8 mouse cellular contexts compared by ENCODE assay signal in the genomic region with DNA sequence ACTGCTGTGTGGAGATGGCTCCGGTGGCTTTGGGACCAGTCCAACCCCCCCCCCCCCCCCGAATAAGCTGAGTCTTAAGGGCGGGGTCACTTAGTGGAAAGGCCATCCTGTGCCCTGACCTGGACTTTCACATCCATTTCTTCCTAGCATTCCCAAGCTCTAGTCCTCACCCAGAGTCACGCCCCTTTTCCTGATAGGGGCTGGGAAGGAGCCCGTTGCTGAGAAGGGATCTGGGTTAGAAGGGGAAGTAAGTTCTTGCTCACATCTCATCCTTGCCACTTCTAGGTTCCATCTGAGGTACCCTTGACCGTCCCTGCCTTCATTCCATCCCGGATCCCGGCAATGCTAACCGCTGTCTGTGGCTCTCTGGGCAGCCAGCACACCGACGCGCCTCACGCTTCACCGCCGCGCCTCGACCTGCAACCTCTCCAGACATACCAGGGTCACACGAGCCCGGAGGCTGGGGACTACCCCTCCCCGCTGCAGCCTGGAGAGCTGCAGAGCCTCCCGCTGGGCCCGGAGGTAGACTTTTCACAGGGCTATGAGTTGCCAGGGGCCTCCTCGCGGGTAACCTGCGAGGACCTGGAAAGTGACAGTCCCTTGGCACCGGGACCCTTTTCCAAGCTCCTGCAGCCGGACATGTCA. TPM values are rescaled to one million over a fixed set of nuclear protein-coding genes. Genes with fewer than 3 reads are reported as not detected.
DNase-seq lines count a peak whose midpoint lies in the region; ATAC-seq lines count a peak whose summit lies in the region.

No protein-coding gene starts in this region.

- intact Hi-C loops in heart, postnatal 36 days (cut with DNase I) = loop anchor here (5.0 kb wide), 1 partner anchor 154 kb away; no protein-coding TSS in a partner anchor

- no peak for DNase-seq in heart, postnatal 36 days
- DNase-seq in R1 (ENCODE audit: low read depth, low spot score) = peak; percentile 66
- no peak for DNase-seq in midbrain, embryonic 14.5 days
- no peak for DNase-seq in cerebellum, adult 9-11 months
- DNase-seq in right cerebral cortex, postnatal 36 days (ENCODE audit: low spot score in 2 of 2) = no peak
- DNase-seq in gastrocnemius, postnatal 10 days = no peak

- H3K27ac ChIP-seq in heart, embryonic 16.5 days (ENCODE audit: low read length) = no peak overlapping the region
- no peak overlapping the region for H3K27ac ChIP-seq in hindbrain, embryonic 12.5 days
- no peak overlapping the region for H3K27ac ChIP-seq in midbrain, embryonic 14.5 days (replicated peaks; ENCODE audit: low read depth, low read length)

- peaks cover 77% of the 10 kb centered on the region for H3K27me3 ChIP-seq in heart, embryonic 16.5 days (ENCODE audit: control insufficient read depth, insufficient read depth, low read length)
- H3K27me3 ChIP-seq in hindbrain, embryonic 12.5 days = peaks cover 94% of the 10 kb centered on the region
- H3K27me3 ChIP-seq in midbrain, embryonic 14.5 days (ENCODE audit: control insufficient read depth, insufficient read depth, low read length) = peaks cover 87% of the 10 kb centered on the region

- H3K9ac ChIP-seq in heart, embryonic 16.5 days (ENCODE audit: low read length) = peak overlapping the region; percentile 26; the same call in 1 of the 2 replicates
- no peak overlapping the region for H3K9ac ChIP-seq in hindbrain, embryonic 12.5 days
- no peak overlapping the region for H3K9ac ChIP-seq in midbrain, embryonic 14.5 days (replicated peaks; ENCODE audit: low read length)

- 0 out of 2 replicates have a peak, but pooled peaks have one; percentile 8 for ATAC-seq in heart, embryonic 16.5 days (replicated peaks; ENCODE audit: extremely low read depth, insufficient read depth, low FRiP score)
- no peak for ATAC-seq in hindbrain, embryonic 12.5 days (ENCODE audit: low FRiP score)
- no peak for ATAC-seq in midbrain, embryonic 14.5 days (ENCODE audit: low FRiP score, low TSS enrichment)

- peak overlapping the region; percentile 62 for H3K4me3 ChIP-seq in heart, embryonic 16.5 days (ENCODE audit: low read length)
- H3K4me3 ChIP-seq in hindbrain, embryonic 12.5 days = peak overlapping the region; percentile 47
- H3K4me3 ChIP-seq in midbrain, embryonic 14.5 days (replicated peaks; ENCODE audit: low read depth, low read length) = peak overlapping the region; percentile 41; the same call in 1 of the 2 replicates

- H3K4me1 ChIP-seq in heart, embryonic 16.5 days (ENCODE audit: control insufficient read depth, insufficient read depth, low read length) = peaks cover 22% of the 10 kb centered on the region
- H3K4me1 ChIP-seq in hindbrain, embryonic 12.5 days = peaks cover 45% of the 10 kb centered on the region
- H3K4me1 ChIP-seq in midbrain, embryonic 14.5 days (ENCODE audit: control insufficient read depth, insufficient read depth, low read length) = peaks cover 10% of the 10 kb centered on the region; the same call in 1 of the 2 replicates

- 3% methylated on average over 25 of the region's 27 CpGs for WGBS in heart, embryonic 16.5 days
- 2% methylated on average over 27 of the region's 27 CpGs for WGBS in hindbrain, embryonic 12.5 days
- WGBS in midbrain, embryonic 14.5 days = 1% methylated on average over 27 of the region's 27 CpGs

- no peaks in the 10 kb centered on the region for H3K36me3 ChIP-seq in heart, embryonic 16.5 days (ENCODE audit: control insufficient read depth, insufficient read depth)
- no peaks in the 10 kb centered on the region for H3K36me3 ChIP-seq in hindbrain, embryonic 12.5 days
- no peaks in the 10 kb centered on the region for H3K36me3 ChIP-seq in midbrain, embryonic 14.5 days (ENCODE audit: control insufficient read depth, insufficient read depth, low read length)

- H3K9me3 ChIP-seq in heart, embryonic 16.5 days (replicated peaks; ENCODE audit: control insufficient read depth, low read length) = no peaks in the 10 kb centered on the region
- no peaks in the 10 kb centered on the region for H3K9me3 ChIP-seq in hindbrain, embryonic 12.5 days (replicated peaks)
- no peaks in the 10 kb centered on the region for H3K9me3 ChIP-seq in midbrain, embryonic 14.5 days (ENCODE audit: control insufficient read depth, low read length)

- peak overlapping the region; percentile 91 for H3K4me2 ChIP-seq in heart, embryonic 16.5 days (ENCODE audit: low read depth, low read length)
- peak overlapping the region; percentile 83 for H3K4me2 ChIP-seq in hindbrain, embryonic 12.5 days (replicated peaks)
- H3K4me2 ChIP-seq in midbrain, embryonic 14.5 days (ENCODE audit: low read length) = peak overlapping the region; percentile 64

RNA-seq across cellular contexts. Expression of gene Sp6, which starts 8.0 kb away (rescaled TPM):
- polyA plus RNA-seq in heart, embryonic 16.5 days (2015; fragmentation: Nextera tagmentation; extraction: Ambion mirVana) = 0.21 TPM in 1 of 2 replicates, not detected in the other
- total RNA-seq in heart, postnatal 36 days (2021) = under 1 TPM in 1 of 2 experiments, not detected in 1; 0.14 TPM
- 0.26 and 0.46 TPM in 2 replicates for polyA plus RNA-seq in hindbrain, embryonic 12.5 days (2016; fragmentation: Nextera tagmentation; extraction: Ambion mirVana)
- 0.15 TPM in 1 of 2 replicates, not detected in the other for polyA plus RNA-seq in midbrain, embryonic 14.5 days (2014; fragmentation: Nextera tagmentation; extraction: Ambion mirVana)
- under 1 TPM; 0.21 to 0.77 TPM for total RNA-seq in gastrocnemius, postnatal 10 days (2021)

RNA-seq across cellular contexts. Expression of gene Scrn2, which starts 8.5 kb away (rescaled TPM):
- 19.1 and 20.4 TPM in 2 replicates for polyA plus RNA-seq in heart, embryonic 16.5 days (2015; fragmentation: Nextera tagmentation; extraction: Ambion mirVana)
- 10 to 100 TPM; 13.7 to 14.1 TPM for total RNA-seq in heart, postnatal 36 days (2021)
- 21.2 and 23.9 TPM in 2 replicates for polyA plus RNA-seq in hindbrain, embryonic 12.5 days (2016; fragmentation: Nextera tagmentation; extraction: Ambion mirVana)
- 11.3 and 15.6 TPM in 2 replicates for polyA plus RNA-seq in midbrain, embryonic 14.5 days (2014; fragmentation: Nextera tagmentation; extraction: Ambion mirVana)
- 10 to 100 TPM; 11.3 to 11.4 TPM for total RNA-seq in gastrocnemius, postnatal 10 days (2021)

RNA-seq across cellular contexts. Expression of gene Lrrc46, which starts 20.0 kb away (rescaled TPM):
- 1.1 and 2.0 TPM in 2 replicates for polyA plus RNA-seq in heart, embryonic 16.5 days (2015; fragmentation: Nextera tagmentation; extraction: Ambion mirVana)
- total RNA-seq in heart, postnatal 36 days (2021) = not detected
- 4.8 and 5.1 TPM in 2 replicates for polyA plus RNA-seq in hindbrain, embryonic 12.5 days (2016; fragmentation: Nextera tagmentation; extraction: Ambion mirVana)
- polyA plus RNA-seq in midbrain, embryonic 14.5 days (2014; fragmentation: Nextera tagmentation; extraction: Ambion mirVana) = 2.3 and 3.0 TPM in 2 replicates
- total RNA-seq in gastrocnemius, postnatal 10 days (2021) = under 1 TPM in 1 of 2 experiments, not detected in 1; 0.16 TPM

RNA-seq across cellular contexts. Expression of gene Mrpl10, which starts 20.1 kb away (rescaled TPM):
- 66.9 and 67.5 TPM in 2 replicates for polyA plus RNA-seq in heart, embryonic 16.5 days (2015; fragmentation: Nextera tagmentation; extraction: Ambion mirVana)
- 10 to 100 TPM; 85.0 to 89.8 TPM for total RNA-seq in heart, postnatal 36 days (2021)
- 64.8 and 70.1 TPM in 2 replicates for polyA plus RNA-seq in hindbrain, embryonic 12.5 days (2016; fragmentation: Nextera tagmentation; extraction: Ambion mirVana)
- 54.2 and 62.2 TPM in 2 replicates for polyA plus RNA-seq in midbrain, embryonic 14.5 days (2014; fragmentation: Nextera tagmentation; extraction: Ambion mirVana)
- total RNA-seq in gastrocnemius, postnatal 10 days (2021) = 10 to 100 TPM; 45.1 to 45.6 TPM

RNA-seq across cellular contexts. Expression of gene Osbpl7, which starts 29.2 kb away (rescaled TPM):
- polyA plus RNA-seq in heart, embryonic 16.5 days (2015; fragmentation: Nextera tagmentation; extraction: Ambion mirVana) = 5.5 and 5.6 TPM in 2 replicates
- 1 to 10 TPM; 3.8 to 4.9 TPM for total RNA-seq in heart, postnatal 36 days (2021)
- 9.1 and 11.9 TPM in 2 replicates for polyA plus RNA-seq in hindbrain, embryonic 12.5 days (2016; fragmentation: Nextera tagmentation; extraction: Ambion mirVana)
- 7.8 and 8.9 TPM in 2 replicates for polyA plus RNA-seq in midbrain, embryonic 14.5 days (2014; fragmentation: Nextera tagmentation; extraction: Ambion mirVana)
- total RNA-seq in gastrocnemius, postnatal 10 days (2021) = 1 to 10 TPM; 3.4 to 6.4 TPM
